Mouse (Mus musculus) cerebellum, adult 2 months (tissue): Measurements from ENCODE around the gene Sdc3.

ENCODE experiments used
- CTCF ChIP-seq: fragments of 200-500 bp; IDR thresholded peaks from 2 replicates; pipeline ENCODE4 v1.5.1; 2011; ENCODE audit warnings: low read depth, mild to moderate bottlenecking, control low read depth, low read length, moderate library complexity, borderline replicate concordance; ENCODE audit not compliant: insufficient read depth
- POLR2A ChIP-seq: fragments of 200-500 bp; IDR thresholded peaks from 2 replicates; pipeline ENCODE4 v1.6.1; 2011; ENCODE audit warnings: low read length, control low read depth, borderline replicate concordance; ENCODE audit not compliant: insufficient read depth

GRCm38 (mm10) chr4:130799582-130799981, 7.2 kb downstream of the Sdc3 start:
- TF ChIP-seq POLR2A (no peak), CTCF (no peak)
